Mouse (Mus musculus) midbrain, embryonic 13.5 days (tissue): ENCODE results near the gene Rtl8b. TPM values are rescaled to one million over a fixed set of nuclear protein-coding genes. Genes with fewer than 3 reads are reported as not detected.
A peak's percentile ranks its signal among the peaks of the same experiment; 100 is the strongest.
"Not testable (repeated sequence)": the region's sequence is repeated elsewhere in the genome, so short reads cannot be mapped to it uniquely, and the experiment has no call there.

Experiments
- ATAC-seq: fragments of 200-750 bp; cut with Nextera tagmentation; 2 replicates; pipeline ENCODE4 v1.8.0; 2017; ENCODE audit warnings: mild to moderate bottlenecking, moderate TSS enrichment, moderate library complexity
- H3K27ac ChIP-seq: fragments of 300-500 bp; sonication (generic); 2 replicates; pipeline ENCODE4 v1.5.1; 2015; ENCODE audit warnings: inconsistent platforms, mild to moderate bottlenecking, moderate library complexity
- H3K27me3 ChIP-seq: fragments of 300-500 bp; sonication (generic); 2 replicates; pipeline ENCODE4 v1.6.1; 2015; ENCODE audit warnings: mild to moderate bottlenecking, inconsistent platforms
- H3K36me3 ChIP-seq: fragments of 300-500 bp; sonication (generic); 2 replicates; pipeline ENCODE4 v1.6.1; 2015; ENCODE audit warnings: mild to moderate bottlenecking, inconsistent platforms
- H3K4me1 ChIP-seq: fragments of 300-500 bp; sonication (generic); replicated peaks from 2 replicates; pipeline ENCODE4 v1.6.1; 2015; ENCODE audit warnings: inconsistent platforms
- H3K4me2 ChIP-seq: fragments of 300-500 bp; sonication (generic); replicated peaks from 2 replicates; pipeline ENCODE4 v1.6.1; 2015; ENCODE audit warnings: moderate library complexity, mild to moderate bottlenecking, inconsistent platforms
- H3K4me3 ChIP-seq: fragments of 300-500 bp; sonication (generic); replicated peaks from 2 replicates; pipeline ENCODE4 v1.5.1; 2015; ENCODE audit warnings: mild to moderate bottlenecking, inconsistent platforms
- H3K9ac ChIP-seq: fragments of 300-500 bp; sonication (generic); replicated peaks from 2 replicates; pipeline ENCODE4 v1.6.1; 2015; ENCODE audit warnings: mild to moderate bottlenecking, inconsistent platforms
- H3K9me3 ChIP-seq: fragments of 300-500 bp; sonication (generic); 2 replicates; pipeline ENCODE4 v1.6.1; 2016; ENCODE audit warnings: mild to moderate bottlenecking, inconsistent platforms
- WGBS: fragments of 180-500 bp; shearing (Covaris S2); methylation state at CpG from one replicate; pipeline ENCODE4 v1.1.7; 2015; 5-methylcytosine and 5-hydroxymethylcytosine counted together
- polyA plus RNA-seq: library from polyadenylated mRNA; unstranded; fragments of >200 nt; fragmentation: Nextera tagmentation; extraction: Ambion mirVana; gene quantifications from 2 replicates; pipeline ENCODE4 v1.2.1, GENCODE M21; 2015

Rtl8b gene
- polyA plus RNA-seq, 1 experiment from 2014 or later: 136 TPM

DNA sequence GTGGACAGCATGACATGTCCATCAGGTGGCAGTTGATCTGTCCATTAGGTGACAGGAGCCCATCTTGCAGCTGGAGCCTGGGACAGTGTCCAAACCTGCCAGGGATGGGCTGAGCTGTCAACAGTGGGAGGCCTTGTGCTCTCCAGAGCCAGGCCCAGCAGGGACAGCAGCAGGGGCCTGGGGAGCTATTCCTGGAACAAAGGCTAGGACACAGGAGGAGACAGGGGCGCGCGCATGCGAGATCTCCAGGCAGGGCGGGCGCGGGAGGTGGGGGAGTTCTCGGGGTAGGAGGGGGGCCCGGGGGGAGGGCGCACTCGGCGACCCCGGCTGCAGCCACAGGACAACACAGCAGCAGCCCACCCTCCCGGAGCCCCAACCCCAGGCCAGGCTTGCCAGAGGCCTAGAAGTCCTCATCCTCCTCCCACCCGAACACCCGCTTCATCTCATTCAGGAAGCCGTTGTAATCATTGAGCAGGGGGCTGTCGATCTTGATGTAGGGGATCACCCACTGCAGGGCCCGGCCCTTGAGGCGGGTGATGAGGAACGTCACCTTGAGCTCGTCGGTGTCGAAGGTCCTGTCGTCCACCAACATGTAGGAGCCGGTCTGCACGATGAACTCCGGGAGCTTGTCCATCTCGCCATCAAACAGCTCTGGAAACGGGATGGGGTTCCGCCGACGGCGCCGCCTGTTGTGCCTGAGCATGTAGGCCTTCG is 494 bp downstream of the Rtl8b start:
- H3K4me1 ChIP-seq, H3K27me3 ChIP-seq, H3K27ac ChIP-seq, H3K36me3 ChIP-seq, H3K9me3 ChIP-seq: not testable (repeated sequence)
- peak; percentile 70 for ATAC-seq
- Histone ChIP-seq H3K4me2 (peak overlapping the region; percentile 52), H3K4me3 (peak overlapping the region; percentile 33), H3K9ac (peak overlapping the region; percentile 39; the same call in 1 of the 2 replicates)
- WGBS: no CpG with 5 or more reads among the region's 36 CpGs

DNA sequence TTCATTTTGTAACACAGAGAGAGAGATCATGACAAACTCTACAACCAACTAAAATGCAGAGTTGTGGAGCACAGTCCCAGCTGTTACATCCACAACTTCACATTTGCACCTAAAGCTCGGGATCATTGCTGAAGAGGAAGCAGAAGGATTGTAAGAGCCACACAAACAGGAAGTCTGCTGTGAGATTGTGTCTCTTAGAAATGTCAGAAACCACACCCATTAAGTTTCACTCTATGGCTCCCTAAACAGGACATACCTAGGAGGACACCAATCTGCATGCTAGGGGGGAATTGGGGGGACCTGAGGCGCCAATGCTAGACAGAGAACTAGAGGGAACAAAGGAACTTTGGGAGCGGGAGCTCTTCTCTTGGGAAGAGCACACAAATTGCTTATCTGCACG is 17.3 kb downstream of the Rtl8b start:
- not testable (repeated sequence) for H3K9ac ChIP-seq, H3K4me3 ChIP-seq, H3K9me3 ChIP-seq, H3K27ac ChIP-seq, H3K36me3 ChIP-seq, H3K27me3 ChIP-seq, ATAC-seq, H3K4me2 ChIP-seq, H3K4me1 ChIP-seq
- WGBS: 73% methylated on average over 4 of the region's 4 CpGs

GRCm38 (mm10) chrX:53645885-53646284 is 24.3 kb downstream of the Rtl8b start:
- no peak overlapping the region for H3K4me2 ChIP-seq
- no peak overlapping the region for H3K9ac ChIP-seq
- no peaks in the 10 kb centered on the region for H3K9me3 ChIP-seq
- H3K27me3 ChIP-seq: no peaks in the 10 kb centered on the region
- no peak overlapping the region for H3K4me3 ChIP-seq
- no peak for ATAC-seq
- H3K27ac ChIP-seq: no peak overlapping the region
- peaks cover 4% of the 10 kb centered on the region for H3K4me1 ChIP-seq
- 84% methylated on average over 6 of the region's 6 CpGs for WGBS
- no peaks in the 10 kb centered on the region for H3K36me3 ChIP-seq

DNA sequence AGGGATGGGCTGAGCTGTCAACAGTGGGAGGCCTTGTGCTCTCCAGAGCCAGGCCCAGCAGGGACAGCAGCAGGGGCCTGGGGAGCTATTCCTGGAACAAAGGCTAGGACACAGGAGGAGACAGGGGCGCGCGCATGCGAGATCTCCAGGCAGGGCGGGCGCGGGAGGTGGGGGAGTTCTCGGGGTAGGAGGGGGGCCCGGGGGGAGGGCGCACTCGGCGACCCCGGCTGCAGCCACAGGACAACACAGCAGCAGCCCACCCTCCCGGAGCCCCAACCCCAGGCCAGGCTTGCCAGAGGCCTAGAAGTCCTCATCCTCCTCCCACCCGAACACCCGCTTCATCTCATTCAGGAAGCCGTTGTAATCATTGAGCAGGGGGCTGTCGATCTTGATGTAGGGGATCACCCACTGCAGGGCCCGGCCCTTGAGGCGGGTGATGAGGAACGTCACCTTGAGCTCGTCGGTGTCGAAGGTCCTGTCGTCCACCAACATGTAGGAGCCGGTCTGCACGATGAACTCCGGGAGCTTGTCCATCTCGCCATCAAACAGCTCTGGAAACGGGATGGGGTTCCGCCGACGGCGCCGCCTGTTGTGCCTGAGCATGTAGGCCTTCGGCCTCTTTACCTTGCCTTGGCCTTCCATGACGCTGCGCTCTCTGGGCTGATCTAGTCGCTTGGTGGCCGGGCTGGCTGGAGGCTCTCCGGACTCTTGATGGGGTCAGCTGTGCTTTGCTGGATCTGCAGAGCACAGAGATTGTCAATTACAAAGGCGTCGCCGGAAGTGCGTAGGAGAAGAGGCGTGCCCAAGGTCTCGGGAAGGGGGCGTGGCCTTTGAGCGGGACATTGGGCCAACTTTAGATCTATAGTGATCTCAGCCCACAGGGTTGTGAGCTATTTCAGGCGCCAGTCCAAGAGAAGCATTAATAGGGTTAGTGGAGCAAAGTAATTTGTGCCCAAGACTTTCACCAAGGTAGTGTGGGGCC is 26.9 kb downstream of the Rtl8b start, which contains the start of gene Rtl8a:
Rtl8a (minus strand) TSS at position 703 of the 982 bp plus-strand sequence.
- not testable (repeated sequence) for H3K36me3 ChIP-seq, H3K9ac ChIP-seq, H3K4me1 ChIP-seq, H3K9me3 ChIP-seq, H3K27me3 ChIP-seq
- Histone ChIP-seq H3K4me2 (peak within 1 kb of the TSS; percentile 49), H3K4me3 (peak within 1 kb of the TSS; percentile 34), H3K27ac (peak within 1 kb of the TSS; percentile 44)
- ATAC-seq: peak; percentile 94
- WGBS: 30% methylated on average over 12 of the region's 50 CpGs

DNA sequence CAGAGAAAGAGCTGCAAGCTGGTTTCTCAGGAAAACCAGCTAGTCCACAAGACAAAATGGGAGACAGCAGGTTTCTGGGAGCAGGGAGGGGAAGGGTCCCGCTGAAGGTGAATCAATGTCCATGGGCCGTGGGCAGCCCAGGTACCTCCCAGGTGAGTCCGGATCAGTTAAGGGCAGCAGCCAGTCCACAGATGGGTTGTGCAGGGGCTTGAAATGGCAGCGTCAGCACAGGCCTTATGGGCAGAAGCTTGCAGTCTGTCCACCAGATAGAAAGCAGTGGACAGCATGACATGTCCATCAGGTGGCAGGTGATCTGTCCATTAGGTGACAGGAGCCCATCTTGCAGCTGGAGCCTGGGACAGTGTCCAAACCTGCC is 27.6 kb downstream of the Rtl8b start:
- H3K4me1 ChIP-seq, H3K9me3 ChIP-seq, H3K27me3 ChIP-seq, H3K36me3 ChIP-seq, H3K27ac ChIP-seq, H3K9ac ChIP-seq: not testable (repeated sequence)
- H3K4me3 ChIP-seq: peak overlapping the region; percentile 34
- H3K4me2 ChIP-seq: peak overlapping the region; percentile 49
- ATAC-seq: peak; percentile 28
- 45% methylated on average over 2 of the region's 4 CpGs for WGBS

DNA sequence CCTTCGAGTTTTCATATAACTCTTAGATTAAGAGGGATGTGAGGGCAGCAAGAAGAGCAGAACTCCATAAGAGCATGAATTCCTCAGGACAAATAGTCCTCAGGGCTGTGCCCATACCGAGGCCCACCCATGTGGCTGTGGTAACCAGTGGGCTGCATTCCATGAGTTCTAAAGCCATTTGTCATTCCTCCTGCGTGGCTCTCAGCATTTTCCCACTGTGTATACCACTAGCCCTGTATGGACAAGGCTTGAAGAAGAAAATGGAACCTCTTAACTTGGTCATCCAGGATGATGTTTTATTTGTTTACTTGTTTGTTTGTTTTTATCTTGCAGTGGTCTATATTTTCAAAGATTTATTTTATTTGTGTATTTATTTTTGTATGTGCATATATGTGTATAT is 32.1 kb downstream of the Rtl8b start:
- H3K4me1 ChIP-seq, H3K27ac ChIP-seq, H3K27me3 ChIP-seq, H3K9me3 ChIP-seq, H3K4me3 ChIP-seq, H3K4me2 ChIP-seq, ATAC-seq, H3K9ac ChIP-seq, H3K36me3 ChIP-seq: not testable (repeated sequence)
- 56% methylated on average over 3 of the region's 3 CpGs for whole genome bisulfite sequencing

Other genes starting within 250 kb of the Rtl8b start
- not detected in 2 replicates for gene Etd, start 235.5 kb downstream of the Rtl8b start, polyA plus RNA-seq
- 173 and 178 TPM in 2 replicates for gene Rtl8c, start 62.4 kb downstream of the Rtl8b start, polyA plus RNA-seq
- not detected in 2 replicates for gene Gm14597, start 61.4 kb downstream of the Rtl8b start, polyA plus RNA-seq
- gene Rtl8a, start 26.7 kb downstream of the Rtl8b start, polyA plus RNA-seq: 176 and 177 TPM in 2 replicates
- 0.11 TPM in 1 of 2 replicates, not detected in the other for gene 4930502E18Rik, start 54.4 kb upstream of the Rtl8b start, polyA plus RNA-seq
- gene 1700013H16Rik, start 87.4 kb upstream of the Rtl8b start, polyA plus RNA-seq: not detected in 2 replicates
- gene Zfp36l3, start 106.0 kb upstream of the Rtl8b start, polyA plus RNA-seq: not detected in 2 replicates
- gene Xlr, start 127.3 kb upstream of the Rtl8b start, polyA plus RNA-seq: 1.8 and 1.9 TPM in 2 replicates